Mouse (Mus musculus) right cerebral cortex, adult 18-20 months (tissue): ENCODE measurements around the gene Lbp.

Source experiments
- DNase-seq: peaks from one replicate; pipeline ENCODE4 v3.0.0; 2022; ENCODE audit warnings: mixed read lengths

Lbp gene

GRCm38 (mm10) chr2:158305948-158306695 is at the start of gene Lbp:
Lbp (plus strand) TSS chr2:158306493.
- no peak for DNase-seq

- no peak for DNase-seq
Observed at GRCm38 (mm10) chr2:158256894-158257293, 49.4 kb upstream of the Lbp start.

GRCm38 (mm10) chr2:158258005-158258418 is 48.3 kb upstream of the Lbp start, which contains the start of gene Bpi:
Bpi (plus strand) TSS chr2:158258094.
- no peak for DNase-seq

DNA sequence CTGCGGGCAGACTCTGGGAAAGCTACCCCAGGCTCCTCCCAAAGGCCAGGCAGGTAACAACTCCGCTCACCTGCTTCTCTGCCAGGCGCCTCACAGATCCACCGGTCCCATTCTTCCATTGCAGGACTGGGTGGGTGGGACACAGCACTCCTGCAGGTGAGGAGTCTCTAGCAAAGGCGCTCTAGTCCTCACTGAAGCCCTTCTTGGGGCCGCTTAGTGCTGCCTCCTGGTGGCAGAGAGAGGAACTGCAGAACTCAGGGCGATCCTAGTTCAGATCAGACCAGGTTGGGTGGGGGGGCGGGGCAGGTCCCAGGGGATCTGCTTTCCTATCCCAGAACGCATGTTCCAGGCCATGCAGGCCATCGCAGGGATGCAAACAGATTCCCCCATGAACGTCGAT is 47.5 kb upstream of the Lbp start:
- peak; percentile 52 for DNase-seq

DNA sequence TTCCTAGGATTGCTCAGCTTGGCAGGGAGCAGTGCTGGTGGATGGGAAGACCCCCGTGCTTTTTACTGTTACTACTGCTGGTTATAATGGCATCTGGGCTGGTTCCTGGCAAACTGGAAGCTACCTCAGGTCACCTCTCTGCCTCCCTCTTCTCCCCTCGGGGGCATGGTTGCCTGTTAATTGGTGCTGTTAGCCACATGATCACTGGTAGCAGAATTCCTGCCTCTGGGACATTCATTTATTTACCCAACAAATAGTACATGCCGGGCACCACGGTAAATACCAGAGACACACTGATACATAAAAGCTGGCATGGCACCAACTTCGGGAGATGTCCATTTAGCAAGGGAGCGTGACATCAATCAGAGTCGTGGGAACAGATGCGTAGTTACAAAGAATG is 46.8 kb upstream of the Lbp start:
- no peak for DNase-seq

- peak; percentile 57 for DNase-seq
Observed at GRCm38 (mm10) chr2:158264877-158265276, 41.4 kb upstream of the Lbp start.

GRCm38 (mm10) chr2:158270017-158270416 is 36.3 kb upstream of the Lbp start:
- no peak for DNase-seq

DNA sequence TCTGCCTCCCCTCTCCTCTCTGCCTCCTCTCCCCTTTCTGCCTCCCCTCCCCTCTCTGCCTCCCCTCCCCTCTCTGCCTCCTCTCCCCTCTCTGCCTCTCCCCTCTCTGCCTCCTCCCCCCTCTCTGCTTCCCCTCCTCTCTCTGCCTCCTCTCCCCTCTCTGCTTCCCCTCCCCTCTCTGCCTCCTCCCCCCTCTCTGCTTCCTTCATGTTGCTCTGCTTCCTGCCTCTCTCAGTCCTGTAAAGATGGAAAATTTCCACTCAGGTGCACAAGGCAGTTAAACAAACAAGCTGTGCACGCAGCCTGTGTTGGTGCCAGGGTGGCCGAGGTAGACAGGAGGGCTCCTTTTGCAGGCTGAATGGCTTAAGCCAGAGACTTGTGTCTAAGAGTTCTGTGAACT is 32.6 kb upstream of the Lbp start:
- no peak for DNase-seq

- no peak for DNase-seq
Observed at GRCm38 (mm10) chr2:158275349-158275748, 30.9 kb upstream of the Lbp start.

GRCm38 (mm10) chr2:158275811-158276210 is 30.5 kb upstream of the Lbp start:
- DNase-seq, result no peak

- no peak for DNase-seq
Observed at GRCm38 (mm10) chr2:158276451-158276850, 29.8 kb upstream of the Lbp start.

DNA sequence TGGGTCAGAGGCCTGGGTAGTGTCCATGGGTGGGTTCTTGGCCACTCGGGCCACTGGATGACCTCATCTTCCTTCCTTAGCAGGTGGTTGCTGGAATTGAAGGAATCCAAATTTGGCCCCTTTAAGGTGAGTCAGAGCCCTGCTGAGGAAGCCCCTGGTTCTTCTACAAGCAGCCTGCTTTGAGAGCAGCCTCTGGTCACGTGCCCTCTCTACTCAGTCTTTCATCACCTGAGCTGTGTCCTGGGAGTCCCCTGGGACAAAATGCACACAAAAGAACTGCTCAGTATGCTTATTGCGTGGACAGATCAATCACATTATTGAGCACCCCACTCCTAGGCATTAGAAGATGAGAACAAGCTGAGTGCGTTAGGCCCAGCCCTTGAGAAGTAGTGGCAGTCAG is 29.4 kb upstream of the Lbp start:
- no peak for DNase-seq

DNA sequence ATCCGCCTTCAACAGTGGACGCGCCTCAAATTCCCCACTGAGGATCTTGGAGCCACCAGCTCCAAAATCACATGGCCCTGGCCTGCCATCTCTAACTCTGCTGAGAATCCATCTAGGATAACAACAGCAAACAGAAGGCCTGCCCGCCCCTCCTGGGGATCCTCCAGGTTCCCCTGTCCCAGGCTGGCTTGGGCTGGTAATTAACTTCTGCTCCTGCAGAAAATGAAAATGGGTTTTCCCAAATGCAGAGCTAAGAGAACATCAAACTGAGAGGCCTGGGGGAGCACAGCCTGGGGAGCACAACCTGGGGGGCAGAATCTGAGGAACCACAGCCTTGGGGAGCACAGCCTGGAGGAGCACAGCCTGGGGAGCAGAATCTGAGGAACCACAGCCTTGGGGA is 26.6 kb upstream of the Lbp start:
- DNase-seq, result no peak

- no peak for DNase-seq
Observed at GRCm38 (mm10) chr2:158281497-158282205, 24.6 kb upstream of the Lbp start.

DNA sequence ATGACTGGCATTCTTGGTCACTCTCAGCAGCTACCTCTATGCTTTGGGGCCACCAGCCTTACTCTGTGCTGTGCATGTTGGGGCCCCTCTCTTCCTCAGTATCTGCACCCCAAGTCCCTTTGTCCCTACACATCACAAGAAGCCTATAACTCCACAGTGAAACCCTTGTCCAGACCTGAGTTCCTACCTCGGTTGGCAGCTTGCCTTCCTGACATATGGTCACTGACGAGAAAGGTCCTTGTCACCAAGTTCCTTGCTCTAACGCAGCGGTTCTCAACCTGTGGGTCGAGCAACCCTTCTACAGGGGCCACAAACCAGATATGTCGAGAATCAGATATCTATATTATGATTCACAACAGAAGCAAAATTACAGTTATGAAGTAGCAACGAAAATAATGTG is 23.2 kb upstream of the Lbp start:
- DNase-seq, result no peak

DNA sequence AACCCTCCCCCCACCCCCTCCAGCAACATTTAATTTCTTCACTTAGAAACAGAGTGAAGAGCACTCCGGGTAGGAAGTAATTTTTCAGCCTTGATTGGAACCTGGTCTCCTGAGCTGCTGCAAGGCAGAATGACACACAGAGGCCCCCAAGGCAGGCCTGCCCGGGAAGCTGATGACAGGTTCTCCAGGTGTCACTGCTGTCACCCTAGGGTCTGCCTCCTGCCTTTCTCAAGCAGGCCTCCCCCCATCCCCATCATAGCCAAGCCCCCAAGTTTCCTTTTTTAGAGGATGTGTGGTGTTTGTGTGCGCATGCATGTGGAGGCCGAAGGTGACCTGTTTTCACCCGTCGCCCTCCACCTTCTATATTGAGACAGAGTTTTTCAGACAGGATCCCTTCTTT is 22.5 kb upstream of the Lbp start:
- no peak for DNase-seq

DNA sequence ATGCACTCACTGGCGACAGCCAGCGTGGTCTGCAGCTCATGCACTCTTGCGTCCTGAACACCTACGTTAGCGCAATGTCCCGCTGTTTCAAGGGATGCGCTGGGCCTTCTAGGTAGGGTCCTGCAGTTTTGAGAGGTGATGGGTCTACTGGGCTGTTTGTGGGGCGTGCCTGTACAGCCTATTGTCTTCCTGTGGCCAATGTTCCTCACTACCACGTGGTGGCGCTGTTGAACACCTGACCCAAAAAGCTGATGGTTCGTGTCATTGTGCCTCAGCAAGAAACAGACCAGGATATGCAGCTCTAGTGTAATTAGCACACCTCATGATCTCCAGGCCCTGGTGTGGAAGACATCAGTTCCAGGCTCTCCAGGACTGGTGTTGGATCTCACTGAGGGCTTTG is 21.7 kb upstream of the Lbp start:
- DNase-seq, result peak; percentile 24

DNA sequence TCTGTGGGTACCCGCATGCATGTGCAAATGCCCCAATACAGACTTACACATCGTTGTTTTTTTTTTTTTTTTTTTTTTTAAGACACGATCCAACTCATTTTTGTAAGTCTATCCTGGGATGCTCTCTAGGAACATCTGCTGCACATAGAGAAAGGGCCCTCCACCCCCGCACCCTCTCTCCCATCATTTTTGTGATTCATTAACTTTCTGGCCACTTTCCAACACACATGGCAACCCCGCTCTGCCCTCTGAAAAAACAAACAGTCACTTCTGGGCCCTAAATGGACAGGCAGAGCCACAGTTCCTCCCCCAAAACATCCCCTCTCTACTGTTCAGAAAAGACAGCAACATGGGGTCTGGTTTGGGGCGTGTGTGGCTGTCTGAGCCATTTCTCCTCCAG is 20.6 kb upstream of the Lbp start:
- DNase-seq, result peak; percentile 36

DNA sequence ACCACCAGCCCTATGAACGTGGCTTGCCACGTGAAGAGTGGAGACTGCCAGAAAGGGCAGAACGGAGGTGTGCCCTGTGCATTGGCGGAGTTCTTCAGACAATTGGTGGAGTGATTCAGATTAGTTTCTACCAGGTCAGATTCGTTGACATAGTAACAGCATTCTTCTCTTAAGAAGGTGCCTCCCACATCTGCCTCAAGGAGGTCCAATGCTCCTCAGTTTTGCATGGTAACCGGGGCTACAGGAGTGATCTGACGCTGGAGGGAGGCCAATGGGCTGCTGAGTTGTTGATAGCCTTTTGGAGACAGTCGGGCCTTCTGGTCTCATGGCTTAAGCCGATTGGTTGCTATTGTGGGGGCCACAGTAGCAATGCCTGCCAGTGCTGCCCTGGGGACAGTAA is 10.6 kb upstream of the Lbp start:
- DNase-seq, result no peak

DNA sequence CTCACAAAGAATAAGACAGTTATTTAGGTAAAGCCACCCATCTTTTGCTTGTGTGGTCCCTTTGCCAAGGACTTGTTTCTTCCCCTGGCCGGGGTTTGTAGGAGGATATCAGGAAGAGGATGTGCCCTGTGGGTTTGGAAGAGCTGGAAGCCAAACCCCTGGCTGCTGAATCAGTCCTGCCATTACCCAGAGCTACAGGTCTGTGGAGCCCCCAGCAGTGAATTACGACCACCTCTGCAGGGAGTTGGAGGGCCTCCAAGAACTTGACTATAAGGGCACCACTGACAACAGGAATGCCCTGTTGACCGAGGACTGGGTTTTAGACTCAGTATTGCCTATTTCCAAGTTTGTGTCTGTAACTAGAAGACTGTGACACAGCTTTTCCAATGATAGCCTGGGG is 7.1 kb upstream of the Lbp start:
- DNase-seq, result no peak

DNA sequence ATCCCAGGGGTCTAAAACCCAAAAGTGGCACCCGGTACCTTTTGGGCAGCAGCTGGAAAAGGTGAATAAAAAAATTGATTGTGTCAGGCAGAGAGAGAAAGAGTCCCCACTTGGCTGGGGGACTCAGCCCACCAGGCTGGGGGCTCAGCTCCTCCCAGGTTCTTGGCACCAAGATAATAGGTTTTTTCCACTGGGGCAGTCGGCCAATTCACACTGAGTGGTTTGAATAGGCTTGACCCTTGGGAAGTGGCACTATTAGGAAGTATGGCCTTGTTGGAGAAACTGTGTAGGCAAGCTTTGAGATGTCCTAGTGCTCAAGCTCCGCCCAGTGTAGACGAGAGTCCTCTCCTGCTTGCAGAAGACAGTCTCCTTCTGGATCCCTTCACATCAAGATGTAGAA is 6.6 kb upstream of the Lbp start:
- DNase-seq, result no peak

DNA sequence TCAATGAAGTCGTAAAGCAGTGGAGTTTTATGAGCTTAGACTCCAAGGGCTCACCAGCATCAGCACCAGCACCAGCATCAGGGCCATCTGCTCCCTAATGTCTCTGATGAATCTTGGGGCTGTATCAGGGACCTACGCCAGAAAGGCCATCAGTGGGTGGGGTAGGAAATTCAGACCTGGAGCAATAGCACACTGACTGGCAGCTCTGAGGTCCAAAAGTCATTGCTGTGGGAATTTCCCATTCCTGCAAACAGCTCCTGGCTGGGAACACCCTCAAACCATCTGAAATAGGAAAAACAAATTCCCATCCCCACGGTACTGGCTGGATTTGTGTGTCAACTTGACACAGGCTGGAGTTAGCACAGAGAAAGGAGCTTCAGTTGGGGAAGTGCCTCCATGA is 3.5 kb upstream of the Lbp start:
- no peak for DNase-seq

DNA sequence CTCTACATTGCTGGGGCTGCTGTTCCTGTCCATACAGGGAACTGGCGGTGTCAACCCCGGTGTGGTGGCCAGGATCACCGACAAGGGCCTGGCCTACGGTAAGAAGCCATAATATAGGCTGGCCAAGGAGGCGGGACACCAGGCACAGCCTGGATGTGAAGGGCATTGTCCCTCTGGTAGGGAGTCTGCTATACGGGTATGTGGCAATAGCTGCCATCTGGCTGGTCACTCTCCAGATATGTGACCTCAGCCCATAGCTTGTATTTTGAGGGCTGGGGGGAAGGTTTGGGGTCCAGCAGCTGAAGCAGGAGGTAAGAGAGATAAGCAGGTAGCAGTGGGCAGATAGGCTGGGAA is 380 bp downstream of the Lbp start:
- no peak for DNase-seq

DNA sequence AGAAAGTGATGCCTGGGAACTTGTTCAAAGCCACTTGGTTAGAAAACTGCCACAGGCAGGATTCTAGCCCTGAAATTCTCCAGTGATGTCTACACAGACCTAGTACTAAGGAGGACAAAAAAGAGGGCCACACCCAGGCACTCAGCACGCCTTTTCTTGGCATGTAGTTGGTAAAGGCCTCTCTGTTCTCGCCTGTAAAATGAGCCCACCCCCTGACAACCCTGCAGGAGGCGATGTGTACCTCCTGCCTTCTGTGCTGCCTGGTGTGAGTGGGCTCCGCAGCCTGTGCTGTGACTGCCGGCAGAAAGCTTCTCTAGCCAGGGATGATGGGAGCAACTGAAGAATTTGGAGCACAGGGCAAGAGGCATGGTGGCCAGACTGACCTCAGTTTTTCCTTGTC is 2.0 kb downstream of the Lbp start:
- peak; percentile 39 for DNase-seq

DNA sequence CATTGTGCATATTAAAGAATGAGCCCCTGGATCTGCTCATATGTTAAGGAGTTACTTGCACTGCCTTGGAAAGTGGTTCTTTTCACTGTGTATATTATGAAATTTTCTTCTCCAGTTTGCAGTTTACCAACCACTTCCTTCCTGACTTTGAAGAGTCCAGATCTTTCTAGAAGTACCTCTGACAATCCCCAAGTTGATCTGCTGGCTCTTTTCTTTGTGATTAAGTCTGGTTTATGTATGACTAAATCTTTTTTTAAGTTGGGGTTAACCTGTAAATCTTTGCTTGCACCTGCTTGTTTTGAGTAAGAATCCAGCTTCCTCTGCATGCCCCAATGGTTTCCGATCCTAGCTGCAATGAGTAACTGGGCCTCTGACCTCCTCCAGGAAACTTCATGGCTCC is 6.8 kb downstream of the Lbp start:
- no peak for DNase-seq
